Mouse (Mus musculus) 416B (cell line): ENCODE measurements around the gene Stag3.

ENCODE experiments used
- DNase-seq: peaks from one replicate; pipeline ENCODE4 v3.0.0; 2011; ENCODE audit warnings: low read depth

Stag3 gene

DNA sequence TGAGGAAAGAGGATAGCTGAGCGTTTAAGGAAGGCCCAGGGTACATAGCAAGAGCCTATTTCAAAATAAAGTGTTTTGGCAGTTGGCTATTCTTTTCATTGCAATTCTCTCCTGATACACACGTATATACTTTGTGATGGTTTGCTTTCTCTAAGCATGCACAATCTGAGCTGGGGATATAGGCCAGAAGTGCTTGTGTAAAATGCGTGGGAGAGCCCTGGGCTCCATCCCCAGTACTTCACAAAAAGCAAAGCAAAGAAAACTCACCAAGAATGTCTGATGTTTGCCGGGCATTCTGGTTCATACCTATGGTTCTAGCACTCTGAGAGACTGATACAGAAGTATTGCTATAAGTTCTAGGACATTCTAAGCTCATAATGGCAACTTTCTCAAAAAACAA lies 11.1 kb upstream of the Stag3 start:
- DNase-seq, result no peak

DNA sequence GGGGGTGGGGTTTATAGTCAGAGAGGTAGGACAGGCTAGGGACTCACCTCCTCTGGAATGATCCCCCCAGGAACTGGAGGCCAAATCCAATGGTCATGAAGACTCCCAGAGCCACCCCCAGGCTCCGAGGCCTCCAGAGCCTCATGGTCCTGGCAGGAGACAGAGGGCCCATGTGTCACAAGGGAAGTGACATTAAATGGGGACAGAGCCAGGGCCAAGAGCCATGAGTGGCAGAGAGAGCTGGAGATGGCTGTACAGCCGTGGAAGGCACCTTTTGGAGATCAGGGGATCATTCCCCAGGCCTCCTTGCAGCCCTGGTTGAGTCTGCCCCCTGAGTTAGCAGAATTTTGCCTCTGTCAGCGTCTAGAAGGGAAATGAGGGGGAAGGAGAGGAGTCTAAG lies 8.8 kb upstream of the Stag3 start:
- DNase-seq, result no peak

- DNase-seq, result no peak
These were observed 7.6 kb upstream of the Stag3 start, which contains the start of gene Gal3st4 for GRCm38 (mm10) chr5:138272409-138272923. TSS of gene Gal3st4 (minus strand) at chr5:138272840.

- DNase-seq, result no peak
These were observed 5.9 kb upstream of the Stag3 start for GRCm38 (mm10) chr5:138274186-138274585.

DNA sequence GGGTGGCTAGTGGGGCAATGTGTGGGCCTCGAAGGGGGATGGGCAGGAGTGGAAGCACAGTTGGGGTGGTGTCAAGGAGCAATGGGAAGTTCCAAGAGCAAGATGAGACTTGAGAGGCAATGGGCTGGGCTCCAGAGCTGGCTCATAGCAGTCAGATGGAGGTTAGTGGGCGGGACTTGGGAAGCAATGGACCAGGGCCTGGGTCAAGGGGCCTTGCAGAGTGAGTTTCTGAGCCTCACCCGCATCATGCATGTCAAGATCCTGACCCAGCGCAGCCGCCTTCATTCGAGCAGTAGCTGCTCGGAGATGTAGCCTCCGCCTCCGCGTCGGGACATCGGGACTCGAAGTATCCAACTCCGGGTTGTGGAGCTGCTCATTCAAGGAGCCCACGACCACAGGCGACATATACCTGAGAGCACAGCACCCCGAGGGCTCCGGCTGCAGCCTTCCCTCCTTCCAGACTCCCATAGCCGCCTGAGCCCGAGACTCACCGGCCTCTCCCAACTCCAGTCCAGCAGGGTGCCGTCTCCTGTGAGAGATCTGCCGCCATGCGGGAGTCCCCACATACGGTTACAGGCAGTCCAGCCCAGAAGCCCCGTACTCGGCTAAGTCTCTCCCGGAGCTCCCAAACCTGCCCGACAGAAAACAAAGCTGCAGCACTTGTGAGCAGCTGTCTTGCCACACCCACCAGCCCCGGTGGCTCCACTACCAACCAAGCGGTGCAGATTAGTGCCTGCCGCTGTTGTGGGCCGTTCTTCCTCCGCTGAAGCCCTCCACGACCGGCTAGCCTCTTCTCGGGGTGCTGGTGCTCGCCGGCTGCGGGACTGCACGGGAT lies 4.6 kb upstream of the Stag3 start:
- no peak for DNase-seq

DNA sequence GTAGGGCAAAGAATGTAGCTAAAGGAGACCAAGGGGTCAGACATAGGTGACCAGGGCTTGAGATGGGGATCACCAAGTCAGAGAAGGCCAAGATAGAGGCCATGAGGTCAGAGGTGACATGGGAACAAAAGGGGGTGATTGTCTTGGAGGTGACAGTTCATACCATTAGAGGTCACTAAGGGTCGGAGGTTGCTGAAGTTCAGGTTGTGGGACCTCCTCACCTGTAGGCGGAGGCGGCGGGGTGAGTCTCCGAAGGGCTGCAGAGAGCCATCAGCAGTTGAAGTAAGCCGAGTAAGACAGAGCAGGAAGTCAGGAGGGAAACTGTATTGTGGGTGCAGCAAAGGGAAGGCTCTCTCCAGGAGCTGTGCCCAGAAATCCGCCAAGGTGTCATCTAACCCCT lies 2.0 kb upstream of the Stag3 start:
- no peak for DNase-seq

DNA sequence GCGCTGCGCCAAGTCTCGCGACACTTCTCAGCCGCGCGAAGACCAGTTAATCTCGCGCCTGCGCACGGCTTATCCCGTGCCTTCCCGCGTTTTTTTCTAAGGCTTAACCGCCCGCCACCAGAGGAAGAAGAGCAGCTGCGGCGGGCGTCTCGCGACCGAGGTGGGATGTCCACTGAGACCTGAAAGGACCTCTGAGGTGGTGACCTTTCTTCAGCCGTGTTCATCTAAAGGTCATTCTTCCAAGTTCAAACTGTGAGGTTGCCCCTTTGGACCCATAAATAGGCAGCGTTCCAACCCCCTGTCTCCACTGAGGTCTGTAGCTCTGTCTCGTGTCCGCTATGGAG lies 357 bp downstream of the Stag3 start:
- no peak for DNase-seq

- DNase-seq, result peak; percentile 39
These were observed 789 bp downstream of the Stag3 start for GRCm38 (mm10) chr5:138280829-138281228.

- no peak for DNase-seq
These were observed 1.8 kb downstream of the Stag3 start for GRCm38 (mm10) chr5:138281798-138282197.

GRCm38 (mm10) chr5:138283540-138283939 lies 3.5 kb downstream of the Stag3 start:
- DNase-seq, result peak; percentile 62

GRCm38 (mm10) chr5:138287861-138288260 lies 7.8 kb downstream of the Stag3 start:
- DNase-seq, result peak; percentile 39

- no peak for DNase-seq
These were observed 11.6 kb downstream of the Stag3 start for GRCm38 (mm10) chr5:138291638-138292037.

DNA sequence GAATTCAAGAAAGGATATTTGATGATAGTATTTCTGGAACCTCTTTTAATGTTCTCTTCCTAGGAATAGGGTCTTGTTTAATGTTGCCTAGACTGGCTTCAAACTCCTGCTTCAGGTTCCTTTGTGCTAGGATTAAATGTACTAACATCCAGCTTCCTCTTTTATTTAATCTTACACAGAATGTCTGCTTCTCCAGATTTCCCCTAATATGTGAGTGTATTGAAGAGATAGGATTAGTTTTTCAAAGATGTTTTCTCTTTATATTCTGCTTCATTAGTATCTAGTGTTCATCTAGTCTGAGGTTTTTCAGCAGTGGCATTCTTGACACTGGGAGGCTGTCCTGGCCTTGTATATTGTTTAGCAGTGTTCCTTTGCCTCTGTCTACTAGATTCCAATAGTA lies 14.1 kb downstream of the Stag3 start:
- DNase-seq, result no peak

DNA sequence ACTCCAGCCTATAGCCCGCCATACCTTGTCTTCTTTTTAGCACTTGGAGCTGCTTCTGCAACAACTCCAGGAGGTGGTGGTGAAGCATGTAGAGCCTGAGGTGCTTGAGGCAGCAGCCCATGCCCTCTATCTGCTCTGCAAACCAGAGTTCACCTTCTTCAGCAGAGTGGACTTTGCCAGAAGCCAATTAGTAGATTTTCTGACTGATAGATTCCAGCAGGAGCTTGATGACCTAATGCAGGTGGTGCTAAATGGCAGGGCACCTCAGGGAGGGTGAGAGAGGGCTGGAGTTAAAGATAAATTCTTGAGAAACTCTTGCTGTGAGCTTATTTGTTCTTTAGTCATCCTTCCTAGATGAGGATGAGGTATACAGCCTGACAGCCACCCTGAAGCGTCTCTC lies 19.6 kb downstream of the Stag3 start:
- no peak for DNase-seq

GRCm38 (mm10) chr5:138312795-138313194 lies 32.8 kb downstream of the Stag3 start:
- no peak for DNase-seq

GRCm38 (mm10) chr5:138341661-138342060 lies 61.6 kb downstream of the Stag3 start, which contains the start of gene Pvrig:
TSS of gene Pvrig (plus strand) at chr5:138341961.
- no peak for DNase-seq

DNA sequence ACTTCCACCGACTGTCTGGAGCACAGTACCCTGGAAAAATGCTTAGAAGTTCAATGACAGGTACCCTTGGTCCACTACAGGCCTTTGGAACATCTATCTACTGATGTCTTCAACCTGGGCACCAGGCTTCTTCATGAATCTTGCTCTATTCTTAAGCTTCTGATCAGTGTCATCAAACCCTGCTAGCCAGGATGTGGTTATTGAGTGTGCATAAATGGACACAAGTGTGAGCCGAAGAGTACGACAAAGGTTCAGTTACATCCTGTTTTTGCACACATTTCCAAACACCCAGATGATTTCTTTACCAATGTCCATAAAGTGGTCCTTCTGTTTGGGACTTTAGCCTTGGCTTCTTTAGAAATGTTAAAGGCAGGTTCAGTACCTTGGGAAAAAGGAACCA lies 63.2 kb downstream of the Stag3 start:
- DNase-seq, result no peak
